Mouse (Mus musculus) spleen, postnatal 36 days (tissue): Measurements from ENCODE around the gene Dync1li1.
"Not testable (repeated sequence)": the region's sequence is repeated elsewhere in the genome, so short reads cannot be mapped to it uniquely, and the experiment has no call there.

Experiments used
- DNase-seq, 2 experiments: peaks; one replicate each; pipeline ENCODE4 v3.0.0; 2022; ENCODE audit warnings: low spot score in 2 of 2, mixed read lengths in 1 of 2

Dync1li1 gene

GRCm38 (mm10) chr9:114673626-114674025 is 15.0 kb upstream of the Dync1li1 start:
- no peak for DNase-seq

GRCm38 (mm10) chr9:114678576-114678975 is 10.0 kb upstream of the Dync1li1 start:
- no peak for DNase-seq

- DNase-seq = no peak
These were observed 8.6 kb upstream of the Dync1li1 start for GRCm38 (mm10) chr9:114679944-114680343.

GRCm38 (mm10) chr9:114680531-114680930 is 8.1 kb upstream of the Dync1li1 start:
- DNase-seq = no peak

- DNase-seq = no peak
These were observed 6.4 kb upstream of the Dync1li1 start for GRCm38 (mm10) chr9:114682193-114682592.

- DNase-seq = no peak
These were observed 2.3 kb upstream of the Dync1li1 start for GRCm38 (mm10) chr9:114686245-114686644.

GRCm38 (mm10) chr9:114687639-114688038 is 951 bp upstream of the Dync1li1 start:
- DNase-seq = no peak

GRCm38 (mm10) chr9:114688953-114689407 is 390 bp downstream of the Dync1li1 start:
- DNase-seq = no peak

- no peak for DNase-seq
These were observed 1.6 kb downstream of the Dync1li1 start for GRCm38 (mm10) chr9:114690119-114690601.

GRCm38 (mm10) chr9:114691112-114691511 is 2.5 kb downstream of the Dync1li1 start:
- DNase-seq = no peak

GRCm38 (mm10) chr9:114695662-114696061 is 7.1 kb downstream of the Dync1li1 start:
- DNase-seq = not testable (repeated sequence)

- no peak for DNase-seq
These were observed 8.5 kb downstream of the Dync1li1 start for GRCm38 (mm10) chr9:114697072-114697471.

GRCm38 (mm10) chr9:114697926-114698325 is 9.3 kb downstream of the Dync1li1 start:
- no peak for DNase-seq

GRCm38 (mm10) chr9:114699262-114699661 is 10.7 kb downstream of the Dync1li1 start:
- DNase-seq = no peak

GRCm38 (mm10) chr9:114699882-114700665 is 11.5 kb downstream of the Dync1li1 start:
- DNase-seq = no peak

- no peak for DNase-seq
These were observed 12.4 kb downstream of the Dync1li1 start for GRCm38 (mm10) chr9:114701031-114701430.

- DNase-seq = no peak
These were observed 13.3 kb downstream of the Dync1li1 start for GRCm38 (mm10) chr9:114701921-114702320.

- no peak for DNase-seq
These were observed 19.2 kb downstream of the Dync1li1 start for GRCm38 (mm10) chr9:114707805-114708204.

GRCm38 (mm10) chr9:114710345-114710744 is 21.8 kb downstream of the Dync1li1 start:
- DNase-seq = peak; percentile 43 to 46

- DNase-seq = no peak
These were observed 24.9 kb downstream of the Dync1li1 start for GRCm38 (mm10) chr9:114713481-114713880.

GRCm38 (mm10) chr9:114716677-114717331 is 28.2 kb downstream of the Dync1li1 start:
- DNase-seq = no peak

- no peak for DNase-seq
These were observed 38.7 kb downstream of the Dync1li1 start for GRCm38 (mm10) chr9:114727315-114727714.

- DNase-seq = not testable (repeated sequence)
These were observed 39.8 kb downstream of the Dync1li1 start for GRCm38 (mm10) chr9:114728432-114728831.
